Mouse (Mus musculus) right cerebral cortex, postnatal 14 days (tissue): ENCODE measurements around the gene Mycl.
"Not testable (repeated sequence)": the region's sequence is repeated elsewhere in the genome, so short reads cannot be mapped to it uniquely, and the experiment has no call there.

Experiments
- DNase-seq: peaks from one replicate; pipeline ENCODE4 v3.0.0; 2022

Gene Mycl

DNA sequence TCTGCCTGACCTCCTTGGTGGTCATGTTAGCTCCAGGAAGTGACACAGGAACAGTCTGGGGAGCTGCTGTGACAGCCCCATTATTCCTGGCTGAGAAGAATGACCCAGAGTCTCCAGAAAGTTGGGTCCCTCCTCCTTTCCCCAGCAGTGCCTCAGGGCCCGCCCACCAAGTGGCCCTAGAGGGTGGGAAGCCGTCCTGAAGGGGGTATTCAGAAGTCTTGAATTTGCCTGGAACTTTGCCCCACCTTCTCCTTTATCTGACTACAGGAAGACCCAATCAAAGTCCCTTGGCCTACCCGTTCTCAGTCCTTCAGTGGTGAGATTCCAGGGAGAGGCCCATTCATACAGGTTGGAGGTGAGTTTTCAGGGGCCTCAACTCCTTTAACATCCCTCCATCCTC, 13.5 kb upstream of the Mycl start:
- no peak for DNase-seq

DNA sequence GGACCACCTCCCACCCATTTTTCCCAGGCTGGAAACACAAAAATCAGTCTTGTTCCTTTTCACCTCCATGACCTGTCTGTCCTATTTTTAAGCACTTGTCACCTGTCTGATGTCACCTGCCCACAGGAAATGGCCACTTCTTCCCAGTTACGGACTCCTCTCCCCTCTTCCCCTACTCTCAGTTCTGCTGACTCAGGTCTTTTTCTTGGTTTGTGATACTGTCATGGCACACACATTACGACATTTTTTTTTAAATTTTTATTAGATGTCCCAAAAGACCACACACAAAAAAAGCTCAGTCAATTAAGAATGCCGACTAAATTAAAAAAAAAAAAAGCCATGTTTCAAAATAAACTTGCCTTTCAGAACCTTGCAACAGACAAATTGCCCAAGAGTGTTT, 12.9 kb upstream of the Mycl start:
- DNase-seq, result no peak

DNA sequence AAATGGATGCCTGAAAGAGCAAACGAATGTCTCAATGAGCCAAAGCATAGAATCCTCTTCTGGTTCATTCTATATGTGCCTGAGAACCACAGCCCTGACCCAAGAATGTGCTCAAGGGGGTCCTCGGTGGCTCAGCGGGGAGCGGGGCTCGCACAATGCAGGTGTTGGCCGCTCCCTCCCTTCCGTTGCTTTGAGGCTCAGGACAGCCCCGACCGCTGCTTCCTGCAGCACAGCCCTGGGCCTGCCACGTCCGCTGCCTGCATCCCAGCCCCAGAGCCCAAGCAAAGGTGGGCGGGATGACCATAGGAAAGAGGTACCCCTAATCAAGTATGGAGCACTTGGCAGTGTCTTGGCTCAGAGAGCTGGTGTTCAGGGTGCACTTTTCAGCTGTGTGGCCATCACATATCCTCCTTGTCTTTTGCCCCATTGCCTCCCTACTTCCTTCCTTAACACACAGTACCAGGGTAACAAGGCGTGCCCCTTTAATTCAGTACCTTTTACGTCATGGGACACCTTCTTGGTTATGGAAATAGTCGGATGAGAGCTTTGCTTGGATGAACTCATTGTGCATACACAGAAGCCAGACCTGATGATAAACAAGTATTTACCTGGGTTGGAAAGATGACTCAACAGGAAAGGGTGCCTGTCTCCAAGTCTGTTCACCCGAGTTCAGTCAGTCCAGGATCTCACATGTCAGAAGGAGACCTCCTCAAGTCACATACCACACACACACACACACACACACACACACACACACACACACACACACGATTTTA, 11.8 kb upstream of the Mycl start:
- no peak for DNase-seq

DNA sequence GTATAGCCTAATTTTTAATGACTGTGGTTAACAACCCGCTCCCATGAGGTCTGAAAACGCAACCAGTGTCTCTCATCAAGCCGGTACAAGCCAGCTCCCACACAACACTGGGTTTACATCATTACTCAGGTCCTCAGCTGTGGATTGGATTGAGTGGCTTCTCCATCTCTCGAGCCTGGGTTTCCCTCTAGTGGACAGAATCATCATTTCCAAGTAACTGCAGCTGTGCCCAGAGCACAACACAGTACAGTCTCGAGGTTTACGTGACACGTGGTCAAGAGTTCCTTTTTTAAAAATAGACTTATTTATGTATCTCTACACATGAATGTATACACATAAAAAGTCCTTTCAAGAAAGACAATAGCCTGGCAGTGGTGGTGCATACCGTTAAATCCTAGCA, 10.3 kb upstream of the Mycl start:
- DNase-seq, result peak; percentile 54

DNA sequence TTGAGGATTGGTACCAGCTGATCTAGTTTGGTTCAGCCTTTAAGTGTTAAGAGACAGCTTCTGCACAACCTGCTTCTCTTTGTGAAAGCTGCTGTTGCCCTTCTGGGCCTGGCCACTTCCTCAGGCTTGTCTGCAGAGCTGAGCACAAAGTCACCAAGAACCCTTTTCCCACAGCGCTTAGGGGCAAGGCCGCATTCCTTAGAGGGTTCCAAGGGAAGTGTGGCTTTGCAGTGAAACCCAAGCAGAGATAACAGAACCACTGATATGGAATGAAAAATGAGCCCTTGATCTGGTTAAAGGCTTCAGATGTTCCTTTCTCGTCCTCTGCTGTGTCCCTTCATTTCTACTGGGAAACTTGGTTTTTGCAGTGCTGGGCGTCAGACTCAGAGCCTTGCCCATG, 8.0 kb upstream of the Mycl start:
- no peak for DNase-seq

DNA sequence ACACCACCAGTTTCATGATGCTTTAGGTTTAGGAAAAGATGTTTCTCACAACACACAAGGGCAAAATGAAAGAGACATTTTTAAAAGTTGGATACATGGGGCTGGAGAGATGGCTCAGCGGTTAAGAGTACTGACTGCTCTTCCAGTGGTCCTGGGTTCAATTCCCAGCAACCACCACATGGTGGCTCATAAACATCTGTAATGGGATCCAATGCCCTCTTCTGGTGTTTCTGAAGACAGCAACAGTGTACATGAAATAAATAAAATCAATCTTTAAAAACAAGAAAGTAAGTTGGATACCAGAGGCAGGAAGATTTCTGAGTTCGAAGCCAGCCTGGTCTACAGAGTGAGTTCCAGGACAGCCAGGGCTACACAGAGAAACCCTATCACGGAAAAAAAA, 7.4 kb upstream of the Mycl start:
- DNase-seq, result peak; percentile 24

DNA sequence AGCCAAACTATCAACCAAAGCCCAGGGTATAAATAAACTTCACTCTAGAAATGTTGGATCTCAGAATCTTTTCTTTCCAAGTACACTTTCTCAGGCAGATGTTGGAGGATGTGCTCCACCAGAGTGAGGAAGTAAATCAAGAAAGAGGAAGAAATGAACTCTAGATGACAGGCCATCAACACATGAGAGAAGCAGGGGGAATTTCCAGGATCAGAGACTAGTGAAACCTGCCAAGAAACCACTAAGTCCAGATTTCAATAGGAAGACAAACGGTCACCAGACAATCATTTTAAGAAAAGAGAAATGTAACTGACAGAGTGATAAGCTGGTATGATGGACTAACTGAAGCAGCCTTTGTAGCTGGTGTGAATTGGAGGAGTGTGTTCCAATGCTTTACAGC, 4.3 kb upstream of the Mycl start:
- no peak for DNase-seq

DNA sequence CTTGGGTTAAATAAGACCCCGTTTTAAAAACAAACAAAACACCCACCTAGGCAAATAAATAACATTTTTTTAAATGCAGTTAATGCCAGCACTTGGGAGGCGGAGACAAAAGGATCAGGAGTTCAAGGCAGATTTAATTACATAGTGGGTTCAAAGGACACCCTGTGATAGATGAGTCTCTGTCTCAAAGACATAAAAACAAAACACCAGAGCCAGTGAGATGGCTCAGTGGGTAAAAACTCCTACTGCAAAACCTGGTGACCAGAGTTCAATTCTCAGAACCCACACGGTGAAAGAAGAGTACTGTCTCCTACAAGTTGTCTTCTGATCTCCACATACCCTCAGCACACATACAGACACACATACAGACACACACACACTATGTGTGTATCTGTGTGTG, 3.2 kb upstream of the Mycl start:
- DNase-seq, result no peak

DNA sequence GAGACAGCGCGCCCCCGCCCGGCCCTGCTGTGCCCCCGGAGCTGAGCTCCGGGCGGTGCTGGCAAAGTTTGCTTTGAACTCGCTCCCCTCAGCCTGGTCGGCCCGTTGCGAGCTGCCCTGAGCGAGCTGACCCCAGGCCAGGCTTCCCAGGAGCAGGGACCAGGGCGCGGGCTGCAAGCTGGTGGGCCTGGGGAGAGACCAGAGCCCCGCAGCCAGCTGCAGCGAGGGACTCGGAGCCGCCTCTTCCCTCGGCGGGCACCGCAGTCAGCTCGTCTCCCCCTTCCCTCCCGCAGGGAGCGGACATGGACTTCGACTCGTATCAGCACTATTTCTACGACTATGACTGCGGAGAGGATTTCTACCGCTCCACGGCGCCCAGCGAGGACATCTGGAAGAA, 767 bp downstream of the Mycl start:
- DNase-seq, result no peak

DNA sequence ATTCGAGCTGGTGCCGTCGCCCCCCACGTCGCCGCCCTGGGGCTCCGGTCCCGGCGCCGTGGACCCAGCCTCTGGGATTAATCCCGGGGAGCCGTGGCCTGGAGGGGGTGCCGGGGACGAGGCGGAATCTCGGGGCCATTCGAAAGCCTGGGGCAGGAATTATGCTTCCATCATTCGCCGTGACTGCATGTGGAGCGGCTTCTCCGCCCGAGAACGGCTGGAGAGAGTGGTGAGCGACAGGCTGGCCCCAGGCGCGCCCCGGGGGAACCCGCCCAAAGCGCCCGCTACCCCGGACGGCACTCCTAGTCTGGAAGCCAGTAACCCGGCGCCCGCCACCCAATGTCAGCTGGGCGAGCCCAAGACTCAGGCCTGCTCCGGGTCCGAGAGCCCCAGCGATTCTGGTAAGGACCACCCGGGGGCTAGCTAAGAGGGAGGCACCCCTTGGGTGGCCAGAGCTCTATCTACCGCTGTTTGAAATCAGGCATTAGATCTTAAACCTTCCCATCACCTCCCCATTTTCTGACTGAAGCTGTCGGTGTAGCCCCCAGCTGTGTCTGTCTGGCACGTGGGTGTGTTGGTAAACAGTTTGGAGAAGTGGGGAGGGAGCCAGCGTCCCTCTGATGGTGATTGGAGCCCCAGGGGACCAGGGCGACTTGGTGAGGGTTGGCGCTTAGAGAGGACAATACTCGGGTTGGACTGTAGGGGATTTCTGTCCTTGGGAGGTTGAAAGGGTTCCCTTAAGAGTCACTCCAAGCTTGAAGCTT, 1.3 kb downstream of the Mycl start:
- peak; percentile 38 for DNase-seq

DNA sequence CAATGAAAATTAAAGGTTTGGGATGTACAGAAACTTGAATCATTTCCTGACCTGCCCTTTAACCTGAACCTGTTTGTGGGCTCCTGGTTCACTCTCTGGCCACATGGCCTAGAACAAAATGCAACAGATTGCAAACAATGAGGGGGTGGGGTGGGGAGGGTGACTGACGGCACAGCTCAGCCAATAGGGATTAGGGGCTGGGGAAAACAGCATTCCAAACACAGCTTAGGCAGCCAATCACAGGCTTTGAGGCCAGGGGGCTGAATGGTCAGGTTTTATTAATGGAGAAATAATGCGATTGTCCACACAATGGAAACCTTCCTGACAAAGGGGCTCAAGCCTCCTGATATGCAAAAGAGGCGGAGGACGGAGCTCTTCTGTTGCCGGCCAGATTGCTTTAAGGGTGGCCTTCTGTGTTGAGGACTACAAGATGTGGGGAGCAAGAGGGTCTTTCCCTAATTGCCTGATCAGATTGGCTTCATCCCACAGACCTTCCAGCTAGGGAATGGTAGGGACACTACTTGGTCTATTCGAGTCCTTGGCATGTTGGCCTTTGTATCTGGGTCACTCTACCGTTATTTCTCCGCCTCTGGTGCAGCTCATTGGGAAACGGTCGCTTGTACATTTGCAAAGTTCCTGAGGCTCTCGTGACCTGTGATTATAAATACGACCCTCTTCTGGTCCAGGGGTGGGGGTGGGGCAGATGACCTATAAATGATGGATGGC, 3.2 kb downstream of the Mycl start:
- DNase-seq, result peak; percentile 34

DNA sequence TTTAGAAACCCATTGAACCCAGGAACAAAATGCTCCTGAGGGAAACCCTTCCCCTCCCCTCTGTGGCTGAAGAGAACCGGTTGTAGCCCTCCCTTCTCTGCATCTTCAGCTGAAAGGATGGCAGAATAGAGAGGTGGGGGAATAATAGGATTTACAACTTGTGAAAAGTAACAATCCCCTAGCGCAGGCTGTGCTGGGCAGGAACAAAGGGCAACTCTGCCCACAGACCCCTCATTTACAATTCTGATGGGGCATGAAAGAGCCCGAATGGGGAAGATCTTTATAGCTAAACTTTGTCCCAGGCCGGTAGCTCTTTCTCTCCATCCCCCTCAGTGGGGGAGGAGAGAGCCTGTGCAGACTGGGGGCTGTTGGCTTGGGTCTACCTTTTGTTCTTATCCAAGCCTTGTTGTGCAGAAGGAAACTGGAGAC, 3.8 kb downstream of the Mycl start:
- DNase-seq, result no peak

DNA sequence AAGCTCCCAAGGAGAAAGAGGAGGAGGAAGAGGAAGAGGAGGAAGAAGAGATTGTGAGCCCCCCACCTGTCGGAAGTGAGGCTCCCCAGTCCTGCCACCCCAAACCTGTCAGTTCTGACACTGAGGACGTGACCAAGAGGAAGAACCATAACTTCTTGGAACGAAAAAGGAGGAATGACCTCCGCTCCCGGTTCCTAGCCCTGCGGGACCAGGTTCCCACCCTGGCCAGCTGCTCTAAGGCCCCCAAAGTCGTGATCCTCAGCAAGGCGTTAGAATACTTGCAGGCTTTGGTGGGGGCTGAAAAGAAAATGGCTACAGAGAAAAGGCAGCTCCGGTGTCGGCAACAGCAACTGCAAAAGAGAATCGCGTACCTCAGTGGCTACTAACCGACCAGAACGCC, 4.7 kb downstream of the Mycl start:
- no peak for DNase-seq

DNA sequence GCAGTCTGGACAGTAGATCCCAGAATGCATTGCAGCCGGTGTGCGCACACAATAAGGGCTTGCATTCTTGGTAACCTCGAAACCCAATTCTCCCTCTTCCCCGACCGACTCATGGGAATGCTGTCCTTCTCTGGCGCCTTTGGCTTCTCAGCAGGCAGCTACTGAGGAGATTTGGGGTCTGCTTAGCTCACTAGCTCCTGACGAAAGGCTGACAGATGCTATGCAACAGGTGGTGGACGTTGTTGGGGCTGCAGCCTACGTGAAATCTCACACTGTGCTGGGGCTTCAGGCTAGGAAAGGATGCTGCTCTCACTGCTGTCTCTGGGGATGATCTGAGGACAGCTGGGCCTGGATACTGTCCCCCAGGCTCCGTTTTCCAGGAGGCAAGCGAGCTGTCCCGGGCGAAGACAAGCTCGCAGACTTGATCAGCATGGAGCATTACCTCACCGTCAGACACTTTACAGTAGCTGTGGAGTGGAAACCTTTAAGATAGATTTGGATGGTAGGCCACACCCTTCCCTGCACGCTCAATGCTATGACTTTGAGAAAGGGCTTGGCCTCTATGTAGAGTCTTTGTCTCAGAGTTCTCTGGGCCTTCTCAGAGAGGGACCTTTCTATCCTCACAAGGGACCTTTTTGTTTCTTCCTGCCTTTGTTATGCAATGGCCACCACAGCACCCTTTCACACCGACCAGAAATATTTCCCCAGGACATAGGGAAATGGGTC, 5.3 kb downstream of the Mycl start:
- no peak for DNase-seq

DNA sequence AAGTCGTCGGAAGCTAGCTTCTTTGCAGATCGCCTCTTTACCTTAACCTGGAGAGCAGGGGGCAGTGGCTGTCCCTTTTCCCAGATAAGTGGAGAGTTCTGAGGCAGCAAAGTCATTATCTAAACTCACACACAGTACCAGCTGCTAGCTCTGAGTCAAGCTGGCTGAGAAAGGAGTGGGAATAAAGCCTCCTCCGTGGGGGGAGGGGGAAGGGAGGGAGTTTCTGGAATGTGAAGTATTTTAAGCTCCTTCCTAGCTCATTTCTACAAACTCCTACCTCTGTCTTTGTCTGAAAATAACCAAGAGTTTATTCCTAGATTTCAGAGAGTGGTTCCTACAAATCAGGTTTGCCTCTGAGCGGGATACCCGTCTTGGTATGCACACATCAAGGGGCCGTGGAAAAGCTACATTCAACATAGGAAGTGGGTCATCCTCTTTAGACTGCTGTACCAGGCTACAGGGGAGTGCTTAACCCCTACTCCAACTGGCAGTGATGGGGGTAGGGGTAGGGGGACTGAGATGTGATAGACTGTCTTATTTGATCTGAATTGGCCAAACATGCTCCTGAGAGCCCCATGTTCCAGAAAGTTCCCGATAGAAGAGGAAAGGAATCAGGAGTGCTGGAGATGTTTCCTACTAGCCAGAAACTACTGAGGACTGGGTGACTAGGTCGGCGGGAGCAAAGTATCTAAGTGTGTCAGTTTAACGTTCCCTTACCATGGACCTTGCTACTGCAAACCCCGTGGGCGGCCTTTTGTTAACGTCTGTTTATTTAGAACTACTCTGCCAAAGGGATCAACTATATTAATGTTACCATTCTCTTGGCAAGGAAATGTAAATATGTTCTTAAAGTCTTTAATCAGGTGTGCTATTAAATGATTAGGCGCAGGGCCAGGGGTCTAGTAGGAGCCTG, 9.9 kb downstream of the Mycl start:
- DNase-seq, result peak; percentile 74

DNA sequence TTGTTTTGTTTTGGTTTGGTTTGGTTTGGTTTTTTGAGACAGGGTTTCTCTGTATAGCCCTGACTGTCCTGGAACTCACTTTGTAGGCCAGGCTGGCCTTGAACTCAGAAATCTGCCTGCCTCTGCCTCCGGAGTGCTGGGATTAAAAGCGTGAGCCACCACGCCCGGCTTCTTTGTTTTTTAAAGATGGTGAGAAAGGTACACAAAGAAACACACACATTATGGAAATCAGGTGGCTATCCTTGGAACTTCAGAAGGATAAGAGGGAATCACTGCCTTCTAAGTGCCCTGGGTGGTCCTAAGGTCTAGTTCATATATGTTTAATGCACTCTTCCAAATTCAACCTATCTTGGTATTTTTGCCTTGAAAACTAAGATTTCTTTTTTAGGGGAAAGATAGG, 17.0 kb downstream of the Mycl start:
- DNase-seq, result not testable (repeated sequence)

DNA sequence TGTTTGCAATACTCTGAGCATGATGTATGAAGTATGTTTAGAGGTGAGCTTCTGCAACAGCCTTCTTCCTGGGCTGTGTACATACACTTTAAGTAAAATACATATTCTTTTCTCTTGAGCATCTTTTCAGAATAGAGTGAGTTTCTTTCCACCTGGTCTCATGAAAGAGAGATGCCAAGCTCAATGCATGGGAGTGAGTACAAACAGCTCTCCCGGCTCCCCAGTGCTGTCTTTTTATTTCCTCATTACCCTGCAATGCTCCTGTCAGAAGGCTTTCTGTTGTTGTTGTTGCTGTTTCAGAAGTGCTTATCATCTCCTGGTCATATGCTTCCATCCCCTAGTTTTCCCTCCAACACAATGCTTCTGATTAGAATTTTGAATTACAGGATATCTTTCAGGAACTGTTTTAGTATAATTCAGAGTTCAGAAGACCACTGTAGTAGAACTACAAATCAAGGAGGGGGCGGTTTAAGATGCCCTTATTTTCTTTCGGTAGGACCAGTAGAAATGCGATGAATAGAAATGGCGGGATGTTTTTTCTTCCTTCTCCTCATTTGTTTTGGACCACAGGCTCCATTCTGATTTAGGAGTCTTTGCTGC, 18.0 kb downstream of the Mycl start:
- DNase-seq, result no peak

DNA sequence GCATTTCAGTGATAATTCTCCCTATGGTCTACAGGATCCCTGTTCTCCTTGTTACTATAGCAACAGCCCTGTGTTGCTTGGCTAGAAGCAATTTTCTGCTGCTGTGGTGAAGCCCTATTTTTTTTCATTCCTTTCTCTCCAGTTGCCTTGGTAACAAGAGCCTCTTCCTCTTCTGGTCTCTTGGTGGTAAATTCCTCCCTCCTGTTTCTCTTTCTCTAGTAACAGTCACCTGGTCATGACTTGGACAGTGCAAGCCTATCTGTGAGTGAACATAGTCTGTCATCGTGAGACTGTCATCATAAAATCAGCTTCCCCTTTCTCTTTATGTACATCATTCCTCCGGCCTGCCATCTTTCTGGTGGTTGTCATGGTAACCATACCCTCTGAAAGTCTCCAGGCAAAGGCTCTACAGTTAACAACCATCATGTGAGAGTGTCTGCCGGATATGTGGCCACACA, 18.5 kb downstream of the Mycl start:
- DNase-seq, result no peak

DNA sequence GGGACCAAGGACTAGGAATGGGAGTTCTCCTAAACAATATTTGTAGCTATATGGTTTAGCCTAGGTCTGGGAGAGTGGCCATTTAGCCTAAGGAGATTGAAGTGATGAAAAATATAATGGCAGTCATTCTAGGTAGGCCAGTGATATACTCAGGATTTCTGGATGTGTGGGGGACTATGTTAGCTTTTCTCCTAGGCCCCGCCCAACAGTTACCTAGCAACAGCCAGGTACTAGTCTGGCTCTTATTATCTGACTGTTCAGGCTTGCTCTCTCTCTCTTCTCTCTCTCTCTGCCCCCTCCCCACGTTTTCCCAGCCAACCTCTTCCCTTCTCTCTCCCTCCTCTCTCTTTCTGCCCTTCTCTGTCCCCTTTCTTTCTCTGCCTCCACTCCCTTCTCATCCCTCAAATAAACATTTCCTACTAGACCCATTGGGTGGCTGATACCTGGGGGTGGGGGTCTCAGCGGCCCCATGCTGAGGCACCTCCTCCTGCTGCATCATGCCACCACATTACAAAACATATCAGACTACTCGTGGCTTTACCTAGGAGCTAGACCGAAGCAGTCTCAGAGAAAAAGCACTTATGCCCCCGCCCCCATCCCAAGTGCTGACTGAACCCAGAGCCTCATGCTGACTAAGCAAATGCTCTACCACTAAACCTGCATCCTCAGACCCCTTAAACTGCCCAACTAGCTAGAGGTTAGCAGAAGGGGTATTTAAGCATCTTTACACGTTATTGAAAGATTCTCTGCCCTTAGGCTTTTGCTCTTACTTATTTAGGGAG, 19.2 kb downstream of the Mycl start:
- DNase-seq, result no peak

DNA sequence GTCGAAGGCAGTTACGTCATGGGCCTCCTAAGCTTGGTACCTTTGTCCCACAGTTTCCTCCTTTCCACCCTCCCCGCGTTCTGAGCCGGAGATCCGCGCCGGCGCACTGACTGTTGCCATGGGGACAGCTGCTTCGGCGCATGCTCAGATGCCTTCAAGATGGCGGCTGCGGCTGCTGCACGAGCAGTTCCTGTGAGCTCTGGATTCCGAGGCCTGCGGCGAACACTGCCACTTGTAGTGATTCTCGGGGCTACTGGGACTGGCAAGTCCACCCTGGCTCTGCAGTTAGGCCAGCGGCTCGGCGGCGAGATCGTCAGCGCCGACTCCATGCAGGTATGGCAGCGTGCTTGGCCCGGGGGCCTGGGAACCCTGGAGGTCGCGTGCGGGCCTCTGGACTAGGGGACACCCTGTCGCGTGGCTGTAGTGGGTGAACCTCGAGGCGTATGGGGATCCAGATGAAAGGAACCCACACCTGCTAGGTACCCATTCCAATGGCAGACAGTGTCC, 21.1 kb downstream of the Mycl start, which contains the start of gene Trit1:
Gene Trit1 (plus strand): TSS at position 147 of the 507 bp plus-strand sequence.
- peak; percentile 96 for DNase-seq
